Mouse (Mus musculus) lung, adult 10 weeks (tissue): ENCODE results near the gene Gm11563. TPM values are rescaled to one million over a fixed set of nuclear protein-coding genes. Genes with fewer than 3 reads are reported as not detected.

Source experiments
- polyA plus RNA-seq: library from polyadenylated mRNA; stranded (reverse); fragments of 350-450 nt; fragmentation: Illumina TruSeq; extraction: RNeasy Lipid Tissue Mini Kit (QIAGEN cat#74804); gene quantifications from one replicate; pipeline ENCODE4 v1.2.3, GENCODE M21; 2014; ENCODE audit warnings: low read depth, low replicate concordance; ENCODE audit not compliant: insufficient read depth

Gm11563 gene
- not detected for polyA plus RNA-seq

DNA sequence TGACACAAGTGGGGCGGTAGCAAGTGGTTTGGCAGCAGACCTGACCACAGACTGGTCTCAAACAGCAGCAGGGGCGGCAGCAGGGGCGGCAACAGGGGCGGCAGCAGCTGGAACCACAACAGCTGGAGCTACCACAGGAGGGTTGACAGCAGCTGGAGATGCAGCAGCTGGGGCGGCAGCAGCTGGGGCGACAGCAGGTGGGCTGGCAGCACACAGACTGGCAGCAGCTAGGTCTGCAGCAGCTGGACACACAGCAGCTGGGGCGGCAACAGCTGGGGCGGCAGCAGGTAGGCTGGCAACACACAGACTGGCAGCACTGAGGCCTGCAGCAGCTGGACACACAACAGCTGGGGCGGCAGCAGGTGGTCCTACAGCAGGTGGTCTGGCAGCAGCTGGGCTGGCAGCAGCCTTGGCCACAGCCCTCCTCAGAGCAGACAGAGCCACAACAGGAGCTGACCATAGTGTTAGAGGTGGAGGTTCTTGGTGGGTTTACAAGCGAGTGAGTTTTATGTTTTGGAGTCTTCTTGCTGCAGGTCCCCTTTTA lies at the start of gene Gm11563:
Gene Gm11563 (minus strand): TSS at position 494 of the 544 bp plus-strand sequence.

DNA sequence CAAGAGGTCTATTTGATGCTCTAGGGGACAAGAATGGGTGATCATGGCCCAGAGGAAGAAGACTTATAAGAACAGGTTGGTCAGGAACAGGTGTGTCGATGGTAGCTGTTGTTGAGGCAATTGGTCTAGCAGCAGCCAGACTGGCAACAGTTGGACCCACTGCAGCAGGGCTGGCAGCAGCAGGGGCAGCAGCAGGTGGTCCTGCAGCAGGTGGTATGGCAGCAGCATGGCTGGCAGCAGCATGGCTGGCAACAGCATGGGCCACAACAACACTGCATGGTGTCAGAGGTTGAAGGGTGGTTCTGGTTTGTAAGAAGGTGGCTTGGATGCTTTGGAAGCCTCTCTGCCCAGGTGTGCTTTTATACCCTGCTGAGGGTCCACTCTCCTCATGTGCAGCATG lies 31.7 kb upstream of the Gm11563 start, which contains the start of gene Gm14190:
Gene Gm14190 (minus strand): TSS at position 278 of the 400 bp plus-strand sequence.

DNA sequence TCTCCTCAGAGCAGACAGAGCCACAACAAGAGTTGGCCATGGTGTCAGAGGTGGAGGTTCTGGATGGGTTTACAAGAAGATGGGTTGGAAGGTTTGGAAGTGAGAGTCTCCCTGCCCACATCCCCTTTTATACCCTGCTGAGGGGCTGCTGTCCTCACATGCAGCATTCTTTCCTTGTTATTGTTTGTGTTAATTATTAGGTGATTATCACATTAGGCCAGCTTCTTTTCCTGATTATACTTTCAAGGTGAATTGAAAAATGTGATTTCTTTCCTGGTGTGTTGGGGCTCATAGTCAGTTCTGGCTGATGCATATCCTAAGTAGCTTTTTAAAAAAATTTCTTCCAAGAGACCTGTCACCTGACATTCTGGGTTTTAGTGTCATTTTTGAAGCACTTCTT lies 7.1 kb upstream of the Gm11563 start, which contains the start of gene Krtap4-6:
Gene Krtap4-6 (minus strand): TSS at position 101 of the 400 bp plus-strand sequence.

DNA sequence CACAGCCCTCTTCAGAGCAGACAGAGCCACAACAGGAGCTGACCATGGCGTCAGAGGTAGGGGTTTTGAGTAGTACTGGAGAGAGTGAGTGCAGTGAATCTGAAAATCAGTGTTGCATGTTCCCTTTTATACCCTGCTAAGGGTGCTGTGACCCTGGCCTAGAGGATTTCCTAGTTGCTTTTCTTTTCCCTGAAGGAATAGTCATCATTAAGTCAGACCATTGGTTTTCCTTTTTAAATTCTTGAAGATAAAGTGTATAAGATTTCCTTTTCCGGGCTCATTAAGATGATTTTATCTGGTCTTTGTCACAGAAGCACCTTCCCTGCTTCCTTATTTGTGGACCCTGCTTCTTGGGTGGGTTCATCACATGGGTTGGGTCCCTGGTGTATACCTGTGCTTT lies 8.6 kb downstream of the Gm11563 start, which contains the start of gene Gm11555:
Gene Gm11555 (minus strand): TSS at position 101 of the 400 bp plus-strand sequence.

DNA sequence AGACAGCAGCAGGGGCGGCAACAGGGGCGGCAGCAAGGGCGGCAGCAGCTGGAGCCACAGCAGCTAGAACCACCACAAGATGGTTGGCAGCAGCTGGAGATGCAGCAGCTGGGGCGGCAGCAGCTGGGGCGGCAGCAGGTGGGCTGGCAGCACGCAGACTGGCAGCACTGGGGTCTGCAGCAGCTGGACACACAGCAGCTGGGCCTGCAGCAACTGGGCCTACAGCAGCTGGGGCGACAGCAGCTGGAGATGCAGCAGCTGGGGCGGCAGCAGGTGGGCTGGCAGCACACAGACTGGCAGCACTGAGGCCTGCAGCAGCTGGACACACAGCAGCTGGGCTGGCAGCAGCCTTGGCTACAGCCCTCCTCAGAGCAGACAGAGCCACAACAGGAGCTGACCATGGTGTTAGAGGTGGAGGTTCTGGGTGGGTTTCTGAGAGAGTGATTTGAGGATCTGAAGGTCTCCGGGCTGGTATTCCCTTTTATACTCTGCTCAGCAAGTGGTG lies 15.1 kb downstream of the Gm11563 start, which contains the start of gene Krtap4-7:
Gene Krtap4-7 (minus strand): TSS at position 455 of the 505 bp plus-strand sequence.

DNA sequence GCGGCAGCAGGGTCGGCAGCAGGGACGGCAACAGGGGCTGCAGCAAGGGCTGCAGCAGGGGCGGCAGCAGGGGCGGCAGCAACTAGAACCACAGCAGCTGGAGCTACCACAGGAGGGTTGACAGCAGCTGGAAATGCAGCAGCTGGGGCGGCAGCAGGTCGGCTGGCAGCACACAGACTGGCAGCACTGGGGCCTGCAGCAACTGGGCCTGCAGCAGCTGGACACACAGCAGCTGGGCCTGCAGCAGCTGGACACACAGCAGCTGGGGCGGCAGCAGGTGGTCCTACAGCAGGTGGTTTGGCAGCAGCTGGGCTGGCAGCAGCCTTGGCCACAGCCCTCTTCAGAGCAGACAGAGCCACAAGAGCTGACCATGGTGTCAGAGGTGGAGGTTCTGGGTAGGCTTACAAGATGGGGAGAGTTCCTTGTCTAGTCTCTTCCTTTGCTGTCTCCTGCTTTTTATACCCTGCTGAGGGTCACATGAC lies 24.1 kb downstream of the Gm11563 start, which contains the start of gene Krtap4-2:
Gene Krtap4-2 (minus strand): TSS at position 432 of the 482 bp plus-strand sequence.

DNA sequence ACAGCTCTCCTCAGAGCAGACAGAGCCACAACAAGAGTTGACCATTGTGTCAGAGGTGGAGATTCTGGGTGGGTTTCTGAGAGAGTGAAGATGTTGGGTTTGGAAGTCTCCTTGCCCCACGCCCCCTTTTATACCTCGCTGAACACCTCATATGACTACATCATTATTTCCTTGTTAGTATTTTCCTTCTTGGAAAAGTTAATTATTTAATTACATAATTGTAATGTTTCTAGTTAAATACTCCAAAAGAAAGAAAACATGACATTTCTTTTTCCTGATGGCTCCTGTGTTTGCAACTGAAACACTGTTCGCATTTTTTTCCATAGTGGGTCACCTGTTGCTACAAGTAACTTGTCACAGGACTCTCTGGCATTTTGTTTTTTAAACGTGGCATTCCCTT lies 30.6 kb downstream of the Gm11563 start, which contains the start of gene Krtap4-1:
Gene Krtap4-1 (minus strand): TSS at position 101 of the 400 bp plus-strand sequence.

DNA sequence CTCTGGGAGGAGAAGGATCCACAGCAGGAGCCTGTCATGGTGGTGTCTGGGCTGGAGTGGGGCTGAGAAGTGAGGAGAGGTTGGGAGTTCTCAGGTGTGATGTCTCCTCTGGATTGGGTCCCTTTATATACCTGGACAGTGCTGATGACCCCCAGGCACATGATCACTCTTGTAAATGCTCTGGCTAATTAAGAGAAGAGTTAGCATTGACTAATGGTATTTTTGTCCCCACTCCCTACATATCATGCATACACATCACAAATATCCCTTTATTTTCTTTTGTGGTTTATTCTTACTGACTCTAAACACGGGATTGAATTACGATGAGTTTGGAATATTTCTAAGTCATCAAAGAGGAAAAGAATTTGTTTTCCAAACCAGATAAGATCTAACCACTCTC lies 38.4 kb downstream of the Gm11563 start, which contains the start of gene Gm11562:
Gene Gm11562 (minus strand): TSS at position 101 of the 400 bp plus-strand sequence.

DNA sequence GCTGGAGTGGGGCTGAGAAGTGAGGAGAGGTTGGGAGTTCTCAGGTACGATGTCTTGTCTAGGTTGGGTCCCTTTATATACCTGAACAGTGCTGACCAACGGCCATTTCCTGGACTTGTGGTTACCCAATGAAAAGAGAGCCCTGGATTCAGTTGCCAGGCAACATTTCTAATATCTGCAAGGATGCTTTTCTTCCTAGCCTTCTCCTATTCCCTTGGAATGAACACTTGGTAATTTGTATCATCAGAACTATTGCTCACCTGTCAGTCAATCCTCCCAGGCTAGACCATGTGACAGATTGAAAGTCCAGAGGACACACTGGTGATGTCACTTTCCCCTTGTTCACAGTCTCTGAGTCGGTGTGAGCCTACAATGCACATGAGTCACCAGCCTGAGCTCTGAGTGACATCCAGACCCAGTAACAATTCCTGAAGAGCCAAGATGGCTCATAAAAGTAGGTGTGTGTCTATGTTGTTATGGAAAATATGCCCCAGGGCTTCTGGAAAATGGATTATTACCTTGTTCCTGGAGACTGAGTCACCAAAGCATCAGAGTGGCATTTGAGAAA lies 43.9 kb downstream of the Gm11563 start, which contains the start of gene Krtap2-4:
Gene Krtap2-4 (minus strand): TSS at position 51 of the 568 bp plus-strand sequence.

DNA sequence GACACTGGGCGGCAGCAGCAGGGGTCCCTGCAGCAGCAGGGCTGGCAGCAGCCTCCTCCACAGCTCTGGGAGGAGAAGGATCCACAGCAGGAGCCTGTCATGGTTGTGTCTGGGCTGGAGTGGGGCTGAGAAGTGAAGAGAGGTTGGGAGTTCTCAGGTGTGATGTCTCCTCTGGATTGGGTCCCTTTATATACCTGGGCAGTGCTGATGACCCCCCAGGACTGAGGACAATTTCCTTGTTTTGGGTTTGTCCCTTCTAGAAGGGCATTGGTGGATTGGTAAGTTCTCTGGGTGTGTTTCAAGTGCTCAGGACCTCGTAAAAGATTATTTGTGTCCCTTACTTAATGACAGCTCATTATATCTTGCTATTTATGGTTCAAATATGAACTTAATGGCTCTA lies 48.7 kb downstream of the Gm11563 start, which contains the start of gene Gm11937:
Gene Gm11937 (minus strand): TSS at position 101 of the 400 bp plus-strand sequence.

Other genes with a start within 250 kb of the Gm11563 start
- not detected for gene Krt12, start 236.7 kb downstream of the Gm11563 start, polyA plus RNA-seq
- gene Krt20, start 220.8 kb downstream of the Gm11563 start, polyA plus RNA-seq: not detected
- 18.8 TPM for gene Krt23, start 165.8 kb downstream of the Gm11563 start, polyA plus RNA-seq
- gene Krt39, start 137.6 kb downstream of the Gm11563 start, polyA plus RNA-seq: not detected
- not detected for gene Krt40, start 115.8 kb downstream of the Gm11563 start, polyA plus RNA-seq
- gene Krtap3-3, start 108.1 kb downstream of the Gm11563 start, polyA plus RNA-seq: not detected
- gene Krtap3-2, start 102.1 kb downstream of the Gm11563 start, polyA plus RNA-seq: not detected
- not detected for gene Gm11939, start 99.5 kb downstream of the Gm11563 start, polyA plus RNA-seq
- not detected for gene Krtap3-1, start 92.3 kb downstream of the Gm11563 start, polyA plus RNA-seq
- not detected for gene Krtap1-5, start 77.9 kb downstream of the Gm11563 start, polyA plus RNA-seq
- gene Krtap1-4, start 75.3 kb downstream of the Gm11563 start, polyA plus RNA-seq: not detected
- gene Krtap1-3, start 67.6 kb downstream of the Gm11563 start, polyA plus RNA-seq: not detected
- not detected for gene Krtap9-3, start 60.9 kb downstream of the Gm11563 start, polyA plus RNA-seq
- not detected for gene Gm11938, start 55.7 kb downstream of the Gm11563 start, polyA plus RNA-seq
- gene Gm11937, start 48.8 kb downstream of the Gm11563 start, polyA plus RNA-seq: not detected
- not detected for gene Krtap2-4, start 44.1 kb downstream of the Gm11563 start, polyA plus RNA-seq
- not detected for gene Gm11562, start 38.5 kb downstream of the Gm11563 start, polyA plus RNA-seq
- not detected for gene Krtap4-1, start 30.7 kb downstream of the Gm11563 start, polyA plus RNA-seq
- gene Krtap4-2, start 23.9 kb downstream of the Gm11563 start, polyA plus RNA-seq: not detected
- gene Krtap4-7, start 14.9 kb downstream of the Gm11563 start, polyA plus RNA-seq: not detected
- not detected for gene Gm11555, start 8.7 kb downstream of the Gm11563 start, polyA plus RNA-seq
- gene Krtap4-6, start 7.0 kb upstream of the Gm11563 start, polyA plus RNA-seq: not detected
- not detected for gene Gm14190, start 31.8 kb upstream of the Gm11563 start, polyA plus RNA-seq
- not detected for gene Gm14180, start 75.3 kb upstream of the Gm11563 start, polyA plus RNA-seq
- not detected for gene Gm11595, start 114.0 kb upstream of the Gm11563 start, polyA plus RNA-seq
- gene Krtap4-8, start 121.7 kb upstream of the Gm11563 start, polyA plus RNA-seq: not detected
- not detected for gene Krtap4-9, start 126.2 kb upstream of the Gm11563 start, polyA plus RNA-seq
- gene Gm11596, start 134.5 kb upstream of the Gm11563 start, polyA plus RNA-seq: not detected
- gene Gm11569, start 140.0 kb upstream of the Gm11563 start, polyA plus RNA-seq: not detected
- gene Gm11554, start 145.5 kb upstream of the Gm11563 start, polyA plus RNA-seq: not detected
- not detected for gene Krtap4-13, start 150.9 kb upstream of the Gm11563 start, polyA plus RNA-seq
- not detected for gene Gm11564, start 156.7 kb upstream of the Gm11563 start, polyA plus RNA-seq
- not detected for gene 2300003K06Rik, start 179.1 kb upstream of the Gm11563 start, polyA plus RNA-seq
- not detected for gene Krtap4-16, start 192.6 kb upstream of the Gm11563 start, polyA plus RNA-seq
- gene Gm11568, start 199.0 kb upstream of the Gm11563 start, polyA plus RNA-seq: not detected
- gene Gm11559, start 205.5 kb upstream of the Gm11563 start, polyA plus RNA-seq: not detected
- not detected for gene Krtap9-1, start 214.4 kb upstream of the Gm11563 start, polyA plus RNA-seq
- gene Gm11567, start 220.2 kb upstream of the Gm11563 start, polyA plus RNA-seq: not detected
- not detected for gene Krtap31-1, start 249.0 kb upstream of the Gm11563 start, polyA plus RNA-seq